Mouse (Mus musculus): ENCODE data around the gene Glipr1l2.

DNA sequence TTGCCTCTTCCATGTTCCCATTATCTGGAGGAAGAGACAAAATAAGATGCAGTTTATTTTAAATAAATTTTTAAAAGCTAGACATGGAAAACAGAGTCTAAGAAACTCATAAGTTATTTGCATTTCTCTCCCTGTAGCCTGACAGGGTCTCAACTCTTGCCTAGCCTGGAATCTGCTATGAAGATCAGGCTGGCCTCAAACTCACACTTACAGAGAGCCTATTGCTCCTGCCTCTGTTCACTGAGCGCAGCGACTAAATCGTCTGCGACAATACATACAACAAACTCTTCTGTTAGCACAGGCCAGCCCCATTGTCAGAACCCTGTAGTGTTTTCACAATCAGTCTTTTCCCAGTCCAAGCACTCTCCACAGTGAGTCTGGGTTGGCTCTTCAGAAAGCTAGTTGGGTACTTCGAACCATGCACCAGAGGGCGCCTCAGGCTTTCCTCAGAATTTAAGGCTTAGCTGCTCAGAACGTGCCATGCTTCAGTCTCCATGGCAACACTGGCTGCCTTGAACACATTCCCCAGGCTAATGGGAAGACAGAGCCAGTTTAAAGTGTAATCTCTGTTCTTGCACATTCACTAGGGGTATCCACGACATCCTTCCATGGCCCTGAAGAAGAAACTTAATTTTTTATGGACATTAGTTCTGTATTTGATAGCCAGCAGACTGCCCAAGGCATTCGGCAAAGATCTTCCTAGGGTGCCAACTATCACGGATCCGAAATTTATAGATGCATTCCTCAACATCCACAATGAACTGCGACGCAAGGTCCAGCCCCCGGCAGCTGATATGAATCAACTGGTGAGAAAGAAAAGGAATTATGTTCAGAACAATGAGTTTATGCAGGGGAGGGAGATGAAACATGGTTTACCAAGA lies 23.2 kb upstream of the Glipr1l2 start, which contains the start of gene Glipr1l1:
- TF ChIP-seq CTCF (IDR thresholded peaks at IDR 0.05; ENCODE audit: insufficient read depth, low read depth, low read length): no peak
- no peak for TF ChIP-seq POLR2A (IDR thresholded peaks at IDR 0.05; ENCODE audit: insufficient read depth, low read depth, low read length)

All from olfactory bulb, adult 2 months (tissue).